Mouse (Mus musculus) heart, embryonic 14.5 days (tissue): ENCODE measurements at regions not wholly inside any gene's neighbourhood (a gene's known extent, or its start where the extent isn't known, plus 50 kb on each side); places are given as distances from the start of the nearest gene placed in this dataset.

Experiments used
- ATAC-seq: fragments of 200-750 bp; cut with Nextera tagmentation; 2 replicates; pipeline ENCODE4 v1.8.0; 2017; ENCODE audit warnings: low read depth, moderate TSS enrichment; ENCODE audit not compliant: insufficient number of reproducible peaks, insufficient read depth, low FRiP score
- H3K27ac ChIP-seq, 2 experiments: fragments of 200-500 bp in 1 of 2; fragments of 300-500 bp in 1 of 2; sonication (generic) in 1 of 2; replicated peaks in 1 of 2; 2 replicates each; pipeline ENCODE4 v1.5.1; 2012 to 2014; ENCODE audit warnings: low read depth in 2 of 2, low read length in 2 of 2, control low read depth in 1 of 2, mild to moderate bottlenecking in 1 of 2, mixed read lengths in 1 of 2; ENCODE audit not compliant: control insufficient read depth in 1 of 2, insufficient read depth in 1 of 2
- H3K27me3 ChIP-seq: fragments of 300-500 bp; sonication (generic); 2 replicates; pipeline ENCODE4 v1.6.1; 2014; ENCODE audit warnings: mild to moderate bottlenecking, low read length, control low read depth; ENCODE audit not compliant: control insufficient read depth, insufficient read depth
- H3K36me3 ChIP-seq: fragments of 300-500 bp; sonication (generic); 2 replicates; pipeline ENCODE4 v1.6.1; 2014; ENCODE audit warnings: mild to moderate bottlenecking, control low read depth, low read length, mixed read lengths; ENCODE audit not compliant: control insufficient read depth, insufficient read depth
- H3K4me1 ChIP-seq, 2 experiments: fragments of 200-500 bp in 1 of 2; fragments of 300-500 bp in 1 of 2; sonication (generic) in 1 of 2; 2 replicates each; pipeline ENCODE4 v1.6.1; 2012 to 2014; ENCODE audit warnings: low read length in 2 of 2, control low read depth in 1 of 2, mixed read lengths in 1 of 2; ENCODE audit not compliant: control insufficient read depth in 2 of 2, insufficient read depth in 2 of 2
- H3K4me2 ChIP-seq: fragments of 300-500 bp; sonication (generic); 2 replicates; pipeline ENCODE4 v1.6.1; 2014; ENCODE audit warnings: mild to moderate bottlenecking, low read length
- H3K4me3 ChIP-seq, 2 experiments: fragments of 200-500 bp in 1 of 2; fragments of 300-500 bp in 1 of 2; sonication (generic) in 1 of 2; 2 replicates each; pipeline ENCODE4 v1.5.1; 2012 to 2014; ENCODE audit warnings: low read length in 2 of 2, mild to moderate bottlenecking in 2 of 2, control low read depth in 1 of 2, low read depth in 1 of 2, moderate library complexity in 1 of 2; ENCODE audit not compliant: control insufficient read depth in 1 of 2, insufficient read depth in 1 of 2
- H3K9ac ChIP-seq: fragments of 300-500 bp; sonication (generic); 2 replicates; pipeline ENCODE4 v1.6.1; 2014; ENCODE audit warnings: mild to moderate bottlenecking, low read length
- H3K9me3 ChIP-seq: fragments of 300-500 bp; sonication (generic); 2 replicates; pipeline ENCODE4 v1.6.1; 2016; ENCODE audit warnings: low read length, control low read depth; ENCODE audit not compliant: control insufficient read depth
- WGBS: fragments of 180-500 bp; shearing (Covaris S2); extraction: QIAGEN DNeasy Blood & Tissue Kit; methylation state at CpG from one replicate; pipeline ENCODE4 v1.1.7; 2014; 5-methylcytosine and 5-hydroxymethylcytosine counted together

- H3K27me3 ChIP-seq = peaks cover 21% of the 10 kb centered on the region
- no peak for ATAC-seq
- 84% methylated on average over 8 of the region's 8 CpGs for WGBS
These were observed 336.7 kb downstream of the Hs3st3b1 start for GRCm38 (mm10) chr11:63585216-63585869.

GRCm38 (mm10) chr11:63620220-63620619 is 301.9 kb downstream of the Hs3st3b1 start:
- H3K4me1 ChIP-seq = no peaks in the 10 kb centered on the region
- no peak overlapping the region for H3K4me3 ChIP-seq
- no peak overlapping the region for H3K4me2 ChIP-seq
- WGBS = 75% methylated on average over 4 of the region's 4 CpGs
- no peak overlapping the region for H3K9ac ChIP-seq
- H3K27ac ChIP-seq = no peak overlapping the region
- no peak for ATAC-seq
- H3K27me3 ChIP-seq = no peaks in the 10 kb centered on the region
- no peaks in the 10 kb centered on the region for H3K9me3 ChIP-seq
- no peaks in the 10 kb centered on the region for H3K36me3 ChIP-seq

More at GRCm38 (mm10) chr11:63585216-63585869, 336.7 kb downstream of the Hs3st3b1 start:
- Histone ChIP-seq H3K27ac (no peak overlapping the region), H3K36me3 (no peaks in the 10 kb centered on the region), H3K9ac (no peak overlapping the region), H3K4me2 (no peak overlapping the region), H3K9me3 (no peaks in the 10 kb centered on the region), H3K4me3 (no peak overlapping the region), H3K4me1 (0 out of 4 replicates have a peak, but pooled peaks cover 0 to 9% of the 10 kb centered on the region in 2 experiments)

- H3K36me3 ChIP-seq = no peaks in the 10 kb centered on the region
- H3K27me3 ChIP-seq = no peaks in the 10 kb centered on the region
- no peak overlapping the region for H3K4me3 ChIP-seq
- no peaks in the 10 kb centered on the region for H3K9me3 ChIP-seq
- no peaks in the 10 kb centered on the region for H3K4me1 ChIP-seq
- H3K4me2 ChIP-seq = no peak overlapping the region
- H3K27ac ChIP-seq = no peak overlapping the region
- no peak overlapping the region for H3K9ac ChIP-seq
- no peak for ATAC-seq
- 56% methylated on average over 11 of the region's 11 CpGs for WGBS
These were observed 291.8 kb downstream of the Hs3st3b1 start for GRCm38 (mm10) chr11:63630336-63630735.

- no peak overlapping the region for H3K9ac ChIP-seq
- H3K27ac ChIP-seq = no peak overlapping the region
- no peaks in the 10 kb centered on the region for H3K27me3 ChIP-seq
- no peaks in the 10 kb centered on the region for H3K36me3 ChIP-seq
- ATAC-seq = no peak
- WGBS = 72% methylated on average over 9 of the region's 9 CpGs
- no peaks in the 10 kb centered on the region for H3K4me1 ChIP-seq
- no peaks in the 10 kb centered on the region for H3K9me3 ChIP-seq
- H3K4me2 ChIP-seq = no peak overlapping the region
- H3K4me3 ChIP-seq = no peak overlapping the region
These were observed 265.0 kb downstream of the Hs3st3b1 start for GRCm38 (mm10) chr11:63657057-63657456.

- Histone ChIP-seq H3K4me3 (no peak overlapping the region), H3K27ac (no peak overlapping the region), H3K36me3 (no peaks in the 10 kb centered on the region), H3K27me3 (no peaks in the 10 kb centered on the region), H3K9me3 (no peaks in the 10 kb centered on the region), H3K9ac (no peak overlapping the region), H3K4me2 (no peak overlapping the region), H3K4me1 (no peaks in the 10 kb centered on the region)
- 59% methylated on average over 12 of the region's 12 CpGs for WGBS
- ATAC-seq = no peak
These were observed 256.7 kb downstream of the Hs3st3b1 start for GRCm38 (mm10) chr11:63665268-63665934.

- no peaks in the 10 kb centered on the region for H3K9me3 ChIP-seq
- no peaks in the 10 kb centered on the region for H3K36me3 ChIP-seq
- no peak overlapping the region for H3K27ac ChIP-seq
- 67% methylated on average over 4 of the region's 4 CpGs for WGBS
- ATAC-seq = no peak
- H3K9ac ChIP-seq = no peak overlapping the region
- H3K4me2 ChIP-seq = no peak overlapping the region
- H3K4me1 ChIP-seq = no peaks in the 10 kb centered on the region
- H3K27me3 ChIP-seq = no peaks in the 10 kb centered on the region
- H3K4me3 ChIP-seq = no peak overlapping the region
These were observed 251.6 kb downstream of the Hs3st3b1 start for GRCm38 (mm10) chr11:63670477-63670876.

- Histone ChIP-seq H3K9ac (no peak overlapping the region), H3K4me1 (no peaks in the 10 kb centered on the region), H3K36me3 (no peaks in the 10 kb centered on the region), H3K27me3 (no peaks in the 10 kb centered on the region), H3K4me2 (no peak overlapping the region), H3K4me3 (no peak overlapping the region), H3K9me3 (no peaks in the 10 kb centered on the region), H3K27ac (no peak overlapping the region)
- 43% methylated on average over 2 of the region's 2 CpGs for WGBS
- ATAC-seq = no peak
These were observed 250.3 kb downstream of the Hs3st3b1 start for GRCm38 (mm10) chr11:63671816-63672215.
